Mouse (Mus musculus) cerebellum, adult 11-12 months (tissue): ENCODE results near the gene Echdc3.

Experiments
- DNase-seq: peaks from one replicate; pipeline ENCODE4 v3.0.0; 2022

The Echdc3 gene

GRCm38 (mm10) chr2:6220141-6220805, 7.4 kb upstream of the Echdc3 start:
- peak; percentile 65 for DNase-seq

- no peak for DNase-seq
These were observed 508 bp downstream of the Echdc3 start for GRCm38 (mm10) chr2:6212327-6212723.

GRCm38 (mm10) chr2:6210840-6211239, 2.0 kb downstream of the Echdc3 start:
- no peak for DNase-seq

GRCm38 (mm10) chr2:6209746-6210145, 3.1 kb downstream of the Echdc3 start:
- DNase-seq = no peak

GRCm38 (mm10) chr2:6209116-6209515, 3.7 kb downstream of the Echdc3 start:
- no peak for DNase-seq

GRCm38 (mm10) chr2:6207736-6208135, 5.1 kb downstream of the Echdc3 start:
- no peak for DNase-seq

GRCm38 (mm10) chr2:6196363-6196973, 16.4 kb downstream of the Echdc3 start:
- DNase-seq = no peak

GRCm38 (mm10) chr2:6195468-6196239, 17.2 kb downstream of the Echdc3 start:
- DNase-seq = no peak

- no peak for DNase-seq
These were observed 18.3 kb downstream of the Echdc3 start for GRCm38 (mm10) chr2:6194497-6194896.

- no peak for DNase-seq
These were observed 19.3 kb downstream of the Echdc3 start for GRCm38 (mm10) chr2:6193591-6193973.

- peak; percentile 52 for DNase-seq
These were observed 19.8 kb downstream of the Echdc3 start for GRCm38 (mm10) chr2:6192820-6193590.

- DNase-seq = no peak
These were observed 22.8 kb downstream of the Echdc3 start for GRCm38 (mm10) chr2:6190036-6190435.

GRCm38 (mm10) chr2:6189675-6189998, 23.2 kb downstream of the Echdc3 start:
- no peak for DNase-seq

- DNase-seq = no peak
These were observed 23.8 kb downstream of the Echdc3 start for GRCm38 (mm10) chr2:6188891-6189674.

GRCm38 (mm10) chr2:6187418-6187817, 25.4 kb downstream of the Echdc3 start:
- DNase-seq = no peak

GRCm38 (mm10) chr2:6186913-6187312, 25.9 kb downstream of the Echdc3 start:
- no peak for DNase-seq

GRCm38 (mm10) chr2:6179749-6180117, 33.1 kb downstream of the Echdc3 start:
- DNase-seq = no peak

GRCm38 (mm10) chr2:6178901-6179748, 33.7 kb downstream of the Echdc3 start:
- DNase-seq = no peak

GRCm38 (mm10) chr2:6173013-6173412, 39.8 kb downstream of the Echdc3 start:
- no peak for DNase-seq

- no peak for DNase-seq
These were observed 44.3 kb downstream of the Echdc3 start for GRCm38 (mm10) chr2:6168560-6168959.

GRCm38 (mm10) chr2:6167843-6168558, 44.8 kb downstream of the Echdc3 start:
- DNase-seq = peak; percentile 45
